Mouse (Mus musculus): ENCODE data around the gene Grcc10. TPM values are rescaled to one million over a fixed set of nuclear protein-coding genes. Genes with fewer than 3 reads are reported as not detected.

Grcc10 gene
- polyA plus RNA-seq, 1 experiment from 2014 or later = 565 TPM

DNA sequence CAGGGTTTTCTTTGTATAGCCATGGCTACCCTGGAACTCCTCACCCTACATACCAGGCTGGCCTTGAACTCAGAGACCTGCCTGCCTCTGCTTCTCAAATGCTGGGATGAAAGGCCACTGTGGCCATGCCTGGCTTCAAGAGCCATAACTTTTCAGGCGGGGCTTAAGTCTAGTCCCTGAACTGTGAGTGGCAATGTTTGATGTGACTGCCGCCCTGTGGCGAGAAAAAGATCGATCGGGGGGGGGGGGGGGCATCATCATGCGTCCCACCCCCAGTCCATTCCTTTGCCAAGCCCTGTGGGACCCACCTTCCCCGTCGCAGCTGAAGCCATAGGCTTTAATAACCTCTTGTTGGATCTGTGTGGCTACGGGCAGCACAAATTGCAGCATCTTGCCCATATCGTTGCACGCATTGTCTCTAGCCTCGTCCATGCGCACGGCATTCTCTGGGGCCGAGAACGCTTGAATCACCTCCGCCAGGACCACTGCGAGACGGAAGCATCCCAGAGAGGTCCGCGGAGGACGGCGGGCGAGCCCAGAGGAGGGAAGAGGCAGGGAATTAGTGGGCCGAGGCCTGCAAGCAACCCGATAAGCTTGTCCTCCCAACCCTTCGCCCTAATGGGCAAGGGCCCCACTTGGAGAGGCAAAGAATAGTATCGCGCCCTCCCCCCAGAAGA, 825 bp downstream of the Grcc10 start:
- WGBS = under 1% methylated on average over 29 of the region's 29 CpGs
- Histone ChIP-seq H3K4me1 (peaks cover 35% of the 10 kb centered on the region), H3K27ac (peak overlapping the region; percentile 100), H3K4me2 (replicated peaks) (peak overlapping the region; percentile 78), H3K4me3 (peak overlapping the region; percentile 66), H3K36me3 (peaks cover 27% of the 10 kb centered on the region), H3K9ac (peak overlapping the region; percentile 94), H3K27me3 (no peaks in the 10 kb centered on the region), H3K9me3 (replicated peaks) (no peaks in the 10 kb centered on the region)
- ATAC-seq (ENCODE audit: low FRiP score) = peak; percentile 21

- peak overlapping the region; percentile 66; the same call in 1 of the 2 replicates for H3K4me3 ChIP-seq
- H3K27me3 ChIP-seq = no peaks in the 10 kb centered on the region
- H3K27ac ChIP-seq = no peak overlapping the region
- H3K4me1 ChIP-seq = peaks cover 29% of the 10 kb centered on the region
- H3K9me3 ChIP-seq (replicated peaks) = no peaks in the 10 kb centered on the region
- no peak for ATAC-seq (ENCODE audit: low FRiP score)
- H3K9ac ChIP-seq = no peak overlapping the region
- peak overlapping the region; percentile 78; the same call in 1 of the 2 replicates for H3K4me2 ChIP-seq (replicated peaks)
- peaks cover 18% of the 10 kb centered on the region for H3K36me3 ChIP-seq
- WGBS = 87% methylated on average over 10 of the region's 10 CpGs
These were observed 1.9 kb downstream of the Grcc10 start for GRCm38 (mm10) chr6:124739231-124739796.

DNA sequence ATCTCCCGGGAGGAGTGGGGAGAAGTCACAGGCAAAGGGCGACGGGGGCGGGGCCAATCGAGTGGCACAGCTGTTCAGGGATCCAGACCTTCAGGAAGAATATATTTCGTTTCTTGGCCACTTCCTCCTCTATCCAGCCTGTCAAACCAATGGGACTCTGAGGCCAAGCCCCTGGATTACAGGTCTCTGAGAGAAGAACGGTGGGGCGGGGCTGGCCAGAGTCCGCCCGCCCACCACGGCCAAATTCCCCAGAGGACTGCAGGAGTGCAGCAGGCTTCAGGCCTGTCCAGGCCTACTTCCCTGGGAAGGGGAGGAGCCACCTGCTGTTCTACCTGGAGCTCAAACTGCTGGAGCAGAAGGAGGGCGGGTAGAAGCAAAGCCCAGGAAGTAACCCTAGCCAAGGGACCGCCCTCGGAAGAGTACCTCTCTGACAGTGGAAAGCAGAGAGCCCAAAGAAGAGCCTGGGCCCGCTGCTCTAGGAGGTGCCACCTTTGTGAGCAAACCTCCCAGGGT, 2.6 kb downstream of the Grcc10 start, which contains the start of gene Ptpn6:
Gene Ptpn6, minus strand, starts transcription at position 204 of the 513 bp plus-strand sequence.
- WGBS = 34% methylated on average over 15 of the region's 15 CpGs
- Histone ChIP-seq H3K27ac (peak within 1 kb of the TSS; percentile 55), H3K27me3 (no peaks in the 10 kb centered on the region), H3K36me3 (peaks cover 11% of the 10 kb centered on the region), H3K4me1 (peaks cover 29% of the 10 kb centered on the region), H3K4me2 (replicated peaks) (peak within 1 kb of the TSS; percentile 78; the same call in 1 of the 2 replicates), H3K9ac (peak within 1 kb of the TSS; percentile 47), H3K9me3 (replicated peaks) (no peaks in the 10 kb centered on the region), H3K4me3 (no peak within 1 kb of the TSS)
- no peak for ATAC-seq (ENCODE audit: low FRiP score)

- H3K4me2 ChIP-seq (replicated peaks) = no peak overlapping the region
- ATAC-seq (ENCODE audit: low FRiP score) = no peak
- peaks cover 39% of the 10 kb centered on the region for H3K4me1 ChIP-seq
- H3K4me3 ChIP-seq = no peak overlapping the region
- WGBS = 93% methylated on average over 11 of the region's 11 CpGs
- no peak overlapping the region for H3K27ac ChIP-seq
- H3K9ac ChIP-seq = no peak overlapping the region
- H3K9me3 ChIP-seq (replicated peaks) = no peaks in the 10 kb centered on the region
- H3K36me3 ChIP-seq = no peaks in the 10 kb centered on the region; the same call in 1 of the 2 replicates
- no peaks in the 10 kb centered on the region for H3K27me3 ChIP-seq
These were observed 4.1 kb downstream of the Grcc10 start for GRCm38 (mm10) chr6:124737040-124737439.

- Histone ChIP-seq H3K27ac (no peak overlapping the region), H3K27me3 (no peaks in the 10 kb centered on the region), H3K4me3 (no peak overlapping the region), H3K9ac (no peak overlapping the region), H3K4me1 (peaks cover 26% of the 10 kb centered on the region), H3K9me3 (replicated peaks) (no peaks in the 10 kb centered on the region), H3K36me3 (no peaks in the 10 kb centered on the region; the same call in 1 of the 2 replicates), H3K4me2 (replicated peaks) (no peak overlapping the region)
- no peak for ATAC-seq (ENCODE audit: low FRiP score)
- WGBS = 92% methylated on average over 3 of the region's 3 CpGs
These were observed 6.8 kb downstream of the Grcc10 start for GRCm38 (mm10) chr6:124734417-124734816.

GRCm38 (mm10) chr6:124732476-124733370, 8.5 kb downstream of the Grcc10 start:
- WGBS = 57% methylated on average over 19 of the region's 19 CpGs
- H3K9ac ChIP-seq = no peak overlapping the region
- H3K36me3 ChIP-seq = no peaks in the 10 kb centered on the region
- H3K27me3 ChIP-seq = no peaks in the 10 kb centered on the region
- no peak overlapping the region for H3K27ac ChIP-seq
- H3K4me3 ChIP-seq = no peak overlapping the region
- no peak for ATAC-seq (ENCODE audit: low FRiP score)
- peaks cover 10% of the 10 kb centered on the region; the same call in 1 of the 2 replicates for H3K4me1 ChIP-seq
- H3K9me3 ChIP-seq (replicated peaks) = no peaks in the 10 kb centered on the region
- no peak overlapping the region for H3K4me2 ChIP-seq (replicated peaks)

- no peak for ATAC-seq (ENCODE audit: low FRiP score)
- no peaks in the 10 kb centered on the region for H3K27me3 ChIP-seq
- 87% methylated on average over 7 of the region's 7 CpGs for WGBS
These were observed 10.1 kb downstream of the Grcc10 start for GRCm38 (mm10) chr6:124731038-124731437.

DNA sequence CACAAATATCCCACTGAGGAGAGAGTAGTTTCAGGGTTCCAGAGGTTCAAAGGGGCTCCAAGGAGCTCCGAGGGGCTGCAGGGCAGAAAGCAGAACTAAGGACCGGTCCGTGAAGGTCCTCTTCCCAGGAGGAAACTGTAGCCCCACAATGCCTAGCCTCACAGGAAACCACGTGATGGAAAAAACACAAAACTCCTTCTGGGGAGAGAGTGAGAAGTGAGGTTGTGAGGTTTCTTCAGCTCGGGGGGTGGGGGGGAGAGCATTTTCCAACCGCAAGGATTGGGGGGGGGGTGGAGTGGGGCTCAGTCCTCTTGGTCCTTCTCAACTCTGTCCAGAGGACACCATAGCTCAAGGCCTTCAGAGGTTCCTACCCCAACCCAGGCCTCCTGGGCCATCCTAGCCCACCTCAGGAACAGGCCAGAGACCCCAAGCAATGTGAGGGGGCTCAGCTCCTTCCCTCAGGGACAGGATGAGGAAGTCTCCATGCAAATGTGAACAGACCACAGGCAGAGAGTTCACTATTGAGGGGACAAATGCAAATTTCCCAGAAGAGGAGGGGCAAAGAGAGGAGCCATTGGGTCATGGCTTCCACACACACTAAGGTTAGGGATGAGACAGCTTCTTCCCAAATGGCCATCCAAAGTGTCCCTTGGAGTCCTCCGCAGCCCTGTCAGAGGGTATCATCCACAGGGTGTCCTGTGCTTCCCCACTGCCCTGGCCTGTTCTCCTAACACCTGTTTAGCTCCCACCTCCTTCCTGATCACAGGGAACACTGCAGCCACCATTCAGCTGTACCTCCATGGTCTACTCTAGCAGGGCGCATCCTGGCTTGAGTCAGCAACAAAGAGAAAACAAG, 11.1 kb downstream of the Grcc10 start:
- 83% methylated on average over 8 of the region's 8 CpGs for WGBS
- ATAC-seq (ENCODE audit: low FRiP score) = no peak
- Histone ChIP-seq H3K4me3 (no peak overlapping the region), H3K9me3 (replicated peaks) (no peaks in the 10 kb centered on the region), H3K27me3 (no peaks in the 10 kb centered on the region), H3K36me3 (no peaks in the 10 kb centered on the region), H3K4me2 (replicated peaks) (no peak overlapping the region), H3K4me1 (peaks cover 10% of the 10 kb centered on the region; the same call in 1 of the 2 replicates), H3K27ac (no peak overlapping the region), H3K9ac (no peak overlapping the region)

More at GRCm38 (mm10) chr6:124731038-124731437, 10.1 kb downstream of the Grcc10 start:
- Histone ChIP-seq H3K9me3 (replicated peaks) (no peaks in the 10 kb centered on the region), H3K36me3 (no peaks in the 10 kb centered on the region), H3K4me2 (replicated peaks) (no peak overlapping the region), H3K4me1 (peaks cover 10% of the 10 kb centered on the region; the same call in 1 of the 2 replicates), H3K9ac (no peak overlapping the region), H3K4me3 (no peak overlapping the region), H3K27ac (no peak overlapping the region)

DNA sequence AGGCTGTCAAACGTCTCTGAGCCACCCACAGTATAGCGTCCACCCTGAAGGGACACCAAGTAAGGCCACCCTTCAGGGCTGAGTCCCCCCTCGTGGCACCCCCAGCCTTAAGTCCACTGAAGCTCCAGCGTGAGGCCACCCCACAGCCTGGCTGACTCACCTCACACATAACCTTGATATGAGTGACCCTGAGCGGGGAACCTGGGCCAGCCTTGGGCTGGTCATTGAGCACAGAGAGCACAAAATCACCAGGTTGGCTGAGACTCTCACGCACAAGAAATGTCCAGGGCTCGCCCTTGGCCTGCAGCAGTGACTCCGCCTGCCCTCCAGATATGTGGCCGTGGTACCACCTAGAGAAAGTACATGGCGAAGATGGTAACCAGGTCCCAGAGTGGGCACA, 12.6 kb downstream of the Grcc10 start:
- Histone ChIP-seq H3K36me3 (no peaks in the 10 kb centered on the region), H3K9ac (no peak overlapping the region), H3K4me2 (replicated peaks) (no peak overlapping the region), H3K27me3 (no peaks in the 10 kb centered on the region), H3K9me3 (replicated peaks) (no peaks in the 10 kb centered on the region), H3K27ac (no peak overlapping the region), H3K4me3 (no peak overlapping the region), H3K4me1 (peaks cover 10% of the 10 kb centered on the region; the same call in 1 of the 2 replicates)
- no peak for ATAC-seq (ENCODE audit: low FRiP score)
- WGBS = 87% methylated on average over 10 of the region's 10 CpGs

DNA sequence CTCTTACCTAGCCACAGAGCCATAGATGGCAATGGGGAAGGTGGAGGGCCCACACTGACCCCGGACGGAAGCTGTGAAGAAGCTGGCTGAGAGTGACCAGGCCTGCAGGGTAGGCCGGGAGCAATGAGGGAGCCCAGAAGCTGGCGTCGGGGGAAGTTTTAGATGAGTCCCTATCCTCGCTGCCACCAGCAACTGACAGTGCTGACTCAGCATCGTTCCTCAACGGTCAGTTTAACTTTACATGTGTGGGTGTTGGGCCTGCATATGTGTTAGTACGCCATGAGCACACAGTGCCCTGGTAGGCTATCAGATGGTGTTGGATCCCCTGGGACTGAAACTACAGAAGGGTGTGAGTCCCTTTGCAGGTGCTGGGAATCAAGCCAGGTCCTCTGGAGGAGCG, 16.7 kb downstream of the Grcc10 start:
- WGBS = 84% methylated on average over 10 of the region's 10 CpGs
- H3K27ac ChIP-seq = no peak overlapping the region
- no peak for ATAC-seq (ENCODE audit: low FRiP score)

GRCm38 (mm10) chr6:124723541-124723940, 17.6 kb downstream of the Grcc10 start:
- no peaks in the 10 kb centered on the region for H3K9me3 ChIP-seq (replicated peaks)
- H3K36me3 ChIP-seq = no peaks in the 10 kb centered on the region
- H3K4me1 ChIP-seq = no peaks in the 10 kb centered on the region
- H3K9ac ChIP-seq = no peak overlapping the region
- H3K27me3 ChIP-seq = no peaks in the 10 kb centered on the region
- H3K27ac ChIP-seq = no peak overlapping the region
- WGBS = 83% methylated on average over 8 of the region's 8 CpGs
- no peak overlapping the region for H3K4me2 ChIP-seq (replicated peaks)
- ATAC-seq (ENCODE audit: low FRiP score) = no peak
- H3K4me3 ChIP-seq = no peak overlapping the region

More for the DNA sequence above, 16.7 kb downstream of the Grcc10 start:
- Histone ChIP-seq H3K9me3 (replicated peaks) (no peaks in the 10 kb centered on the region), H3K27me3 (no peaks in the 10 kb centered on the region), H3K36me3 (no peaks in the 10 kb centered on the region), H3K4me1 (no peaks in the 10 kb centered on the region), H3K4me2 (replicated peaks) (no peak overlapping the region), H3K9ac (no peak overlapping the region), H3K4me3 (no peak overlapping the region)
